Comparison of ENCODE assay signal across 23 mouse cellular contexts in the genomic region with DNA sequence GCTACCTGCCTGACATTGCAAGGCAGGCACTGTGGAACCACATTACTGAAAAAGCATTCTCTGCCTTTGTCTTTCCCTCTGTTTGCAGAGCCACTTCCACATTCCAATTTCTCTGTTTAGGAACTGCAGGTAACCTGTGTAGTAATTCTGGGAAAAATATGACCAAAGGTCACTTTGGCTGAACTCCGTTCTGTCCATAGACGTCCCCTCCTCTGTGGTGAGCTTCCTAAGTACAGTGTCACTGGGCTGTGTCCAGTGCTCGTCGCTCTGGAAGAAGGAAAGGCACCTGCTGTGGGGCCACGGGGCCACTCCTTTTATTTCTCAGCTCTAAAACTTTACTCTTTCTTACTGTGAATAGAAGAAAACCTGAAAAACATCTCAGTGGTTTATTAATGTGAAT. TPM values are rescaled to one million over a fixed set of nuclear protein-coding genes. Genes with fewer than 3 reads are reported as not detected.
DNase-seq lines count a peak whose midpoint lies in the region; ATAC-seq lines count a peak whose summit lies in the region.
"Had no signal": no experiment of that assay in that cellular context is flagged by ENCODE, and none has a peak within 500 bp of the region (broad histone marks: within the 10 kb centered on the region; RNA-seq: fewer than 3 reads in every experiment).

No protein-coding gene starts in this region.

- 85% methylated on average over 5 of the region's 5 CpGs for WGBS in heart, embryonic 10.5 days
- WGBS in kidney, embryonic 16.5 days = 48% methylated on average over 5 of the region's 5 CpGs
- 75% methylated on average over 5 of the region's 5 CpGs for WGBS in midbrain, embryonic 11.5 days
- WGBS in midbrain, embryonic 16.5 days = 64% methylated on average over 5 of the region's 5 CpGs
- 68% methylated on average over 5 of the region's 5 CpGs for WGBS in liver, embryonic 16.5 days (ENCODE audit: insufficient replicate concordance)

- no peak overlapping the region for H3K4me3 ChIP-seq in heart, embryonic 10.5 days
- no peak overlapping the region for H3K4me3 ChIP-seq in kidney, embryonic 16.5 days (ENCODE audit: low read length)
- H3K4me3 ChIP-seq in midbrain, embryonic 11.5 days (ENCODE audit: low read depth, low read length) = no peak overlapping the region
- H3K4me3 ChIP-seq in midbrain, embryonic 16.5 days (ENCODE audit: low read depth, low read length) = no peak overlapping the region
- no peak overlapping the region for H3K4me3 ChIP-seq in liver, embryonic 16.5 days (ENCODE audit: low read depth, low read length)
- H3K4me3 ChIP-seq: embryonic facial prominence, embryonic 12.5 days; heart, adult 2 months; limb, embryonic 13.5 days; lung, embryonic 15.5 days; midbrain, embryonic 10.5 days had no signal

- peak; percentile 46 for DNase-seq in heart, embryonic 10.5 days (ENCODE audit: low spot score)
- no peak for DNase-seq in heart, postnatal 36 days
- no peak for DNase-seq in kidney, postnatal 4 days
- DNase-seq in midbrain, embryonic 11.5 days (ENCODE audit: low spot score, missing footprints) = peak; percentile 47
- DNase-seq: adrenal gland, postnatal 14 days; cerebellum, adult 2 months; cerebellum, postnatal 25 days; forebrain, postnatal 0 days; gastrocnemius, postnatal 25 days; heart, adult 2 months; heart, postnatal 4 days; right cerebral cortex, postnatal 25 days had no signal

- ATAC-seq in kidney, embryonic 16.5 days (ENCODE audit: low FRiP score, low TSS enrichment) = 0 out of 2 replicates have a peak, but pooled peaks have one; percentile 57
- no peak for ATAC-seq in midbrain, embryonic 11.5 days (ENCODE audit: low FRiP score)
- ATAC-seq in midbrain, embryonic 16.5 days = no peak
- ATAC-seq in liver, embryonic 16.5 days (ENCODE audit: low read depth) = peak; percentile 80
- ATAC-seq in megakaryocyte, adult 5-6 weeks (ENCODE audit: poor library complexity, severe bottlenecking) = no peak
- ATAC-seq: forebrain, postnatal 0 days; inflammation-experienced regulatory T-cells, adult 6 months had no signal

- no peak overlapping the region for H3K27ac ChIP-seq in heart, embryonic 10.5 days
- H3K27ac ChIP-seq in kidney, embryonic 16.5 days (ENCODE audit: low read length) = no peak overlapping the region
- no peak overlapping the region for H3K27ac ChIP-seq in midbrain, embryonic 11.5 days (ENCODE audit: low read depth, low read length)
- H3K27ac ChIP-seq in midbrain, embryonic 16.5 days (ENCODE audit: low read length) = no peak overlapping the region
- H3K27ac ChIP-seq in liver, embryonic 16.5 days (ENCODE audit: low read length) = peak overlapping the region; percentile 66
- H3K27ac ChIP-seq: embryonic facial prominence, embryonic 12.5 days; heart, adult 2 months; hindbrain, embryonic 14.5 days; limb, embryonic 13.5 days; lung, embryonic 15.5 days; macrophage; midbrain, embryonic 10.5 days had no signal

- no peaks in the 10 kb centered on the region for H3K27me3 ChIP-seq in heart, embryonic 10.5 days (ENCODE audit: insufficient read depth, poor library complexity, severe bottlenecking)
- H3K27me3 ChIP-seq in kidney, embryonic 16.5 days (ENCODE audit: insufficient read depth, low read length) = no peaks in the 10 kb centered on the region
- no peaks in the 10 kb centered on the region for H3K27me3 ChIP-seq in midbrain, embryonic 11.5 days (ENCODE audit: control insufficient read depth, insufficient read depth, low read length)
- H3K27me3 ChIP-seq in midbrain, embryonic 16.5 days (ENCODE audit: control insufficient read depth, insufficient read depth, low read depth, low read length) = no peaks in the 10 kb centered on the region
- H3K27me3 ChIP-seq in liver, embryonic 16.5 days (ENCODE audit: control insufficient read depth, insufficient read depth, low read depth, low read length) = no peaks in the 10 kb centered on the region
- H3K27me3 ChIP-seq: embryonic facial prominence, embryonic 12.5 days; limb, embryonic 13.5 days; lung, embryonic 15.5 days had no signal

- intact Hi-C loops in heart, postnatal 36 days (cut with DNase I) = no loop called here

- H3K9me3 ChIP-seq in heart, embryonic 10.5 days = no peaks in the 10 kb centered on the region
- H3K9me3 ChIP-seq in kidney, embryonic 16.5 days (ENCODE audit: low read length) = no peaks in the 10 kb centered on the region
- H3K9me3 ChIP-seq in midbrain, embryonic 11.5 days (ENCODE audit: control insufficient read depth, low read length) = no peaks in the 10 kb centered on the region
- no peaks in the 10 kb centered on the region for H3K9me3 ChIP-seq in midbrain, embryonic 16.5 days (replicated peaks; ENCODE audit: control insufficient read depth, low read length, poor library complexity, severe bottlenecking)
- no peaks in the 10 kb centered on the region for H3K9me3 ChIP-seq in liver, embryonic 16.5 days (replicated peaks; ENCODE audit: control insufficient read depth, low read length)
- H3K9me3 ChIP-seq: embryonic facial prominence, embryonic 12.5 days; limb, embryonic 13.5 days; lung, embryonic 15.5 days; midbrain, embryonic 10.5 days had no signal

- H3K36me3 ChIP-seq in heart, embryonic 10.5 days = peaks cover 70% of the 10 kb centered on the region
- peaks cover 39% of the 10 kb centered on the region for H3K36me3 ChIP-seq in kidney, embryonic 16.5 days (ENCODE audit: insufficient read depth, low read length)
- peaks cover 2% of the 10 kb centered on the region; the same call in 1 of the 2 replicates for H3K36me3 ChIP-seq in midbrain, embryonic 11.5 days (ENCODE audit: control insufficient read depth, insufficient read depth, low read length)
- peaks cover 23% of the 10 kb centered on the region for H3K36me3 ChIP-seq in midbrain, embryonic 16.5 days (ENCODE audit: control insufficient read depth, insufficient read depth, low read length)
- H3K36me3 ChIP-seq in liver, embryonic 16.5 days (ENCODE audit: control insufficient read depth, insufficient read depth) = peaks cover 14% of the 10 kb centered on the region

- no peak overlapping the region for H3K9ac ChIP-seq in kidney, embryonic 16.5 days (replicated peaks; ENCODE audit: low read length)
- no peak overlapping the region for H3K9ac ChIP-seq in midbrain, embryonic 11.5 days (ENCODE audit: low read length)
- no peak overlapping the region for H3K9ac ChIP-seq in midbrain, embryonic 16.5 days (ENCODE audit: low read depth, low read length)
- no peak overlapping the region for H3K9ac ChIP-seq in liver, embryonic 16.5 days (ENCODE audit: low read depth, low read length)
- H3K9ac ChIP-seq: embryonic facial prominence, embryonic 12.5 days; forebrain, postnatal 0 days; hindbrain, embryonic 14.5 days; limb, embryonic 13.5 days; lung, embryonic 15.5 days had no signal

- H3K4me1 ChIP-seq in heart, embryonic 10.5 days = no peaks in the 10 kb centered on the region
- H3K4me1 ChIP-seq in kidney, embryonic 16.5 days (ENCODE audit: insufficient read depth, low read length) = no peaks in the 10 kb centered on the region
- H3K4me1 ChIP-seq in midbrain, embryonic 11.5 days (ENCODE audit: control insufficient read depth, insufficient read depth, low read length) = no peaks in the 10 kb centered on the region
- no peaks in the 10 kb centered on the region for H3K4me1 ChIP-seq in midbrain, embryonic 16.5 days (ENCODE audit: control insufficient read depth, insufficient read depth, low read length)
- peaks cover 6% of the 10 kb centered on the region for H3K4me1 ChIP-seq in liver, embryonic 16.5 days (ENCODE audit: control insufficient read depth, low read depth, low read length)
- H3K4me1 ChIP-seq: embryonic facial prominence, embryonic 12.5 days; limb, embryonic 13.5 days; lung, embryonic 15.5 days; midbrain, embryonic 10.5 days had no signal

- no peak overlapping the region for H3K4me2 ChIP-seq in kidney, embryonic 16.5 days (replicated peaks; ENCODE audit: low read depth, low read length)
- no peak overlapping the region for H3K4me2 ChIP-seq in midbrain, embryonic 11.5 days
- no peak overlapping the region for H3K4me2 ChIP-seq in midbrain, embryonic 16.5 days (ENCODE audit: low read length)
- no peak overlapping the region for H3K4me2 ChIP-seq in liver, embryonic 16.5 days (ENCODE audit: low read depth, low read length)
- H3K4me2 ChIP-seq: embryonic facial prominence, embryonic 12.5 days; hindbrain, embryonic 14.5 days; limb, embryonic 13.5 days; lung, embryonic 15.5 days had no signal

RNA-seq across cellular contexts. Expression of a gene that starts 42.6 kb away (rescaled TPM):
- 38.0 and 44.3 TPM in 2 replicates for polyA plus RNA-seq in heart, embryonic 10.5 days (2016; fragmentation: Nextera tagmentation; extraction: Ambion mirVana)
- total RNA-seq in heart, postnatal 36 days (2021) = 10 to 100 TPM; 26.8 to 34.0 TPM
- polyA plus RNA-seq in kidney, embryonic 16.5 days (2015; fragmentation: Nextera tagmentation; extraction: Ambion mirVana) = 48.9 and 52.3 TPM in 2 replicates
- 31.6 and 32.9 TPM in 2 replicates for polyA plus RNA-seq in midbrain, embryonic 11.5 days (2014; fragmentation: Nextera tagmentation; extraction: Ambion mirVana)
- polyA plus RNA-seq in midbrain, embryonic 16.5 days (2015; fragmentation: Nextera tagmentation; extraction: Ambion mirVana) = 20.2 and 21.3 TPM in 2 replicates
- polyA plus RNA-seq in liver, embryonic 16.5 days (2015; fragmentation: Nextera tagmentation; extraction: Ambion mirVana) = 30.3 and 31.6 TPM in 2 replicates
- total RNA-seq in megakaryocyte, adult 5-6 weeks (2015) = 42.9 and 43.6 TPM in 2 replicates
- total RNA-seq in megakaryocyte, adult 5-6 weeks (2017) = 72.4 and 74.1 TPM in 2 replicates

RNA-seq across cellular contexts. Expression of a gene that starts 55.1 kb away (rescaled TPM):
- 8.8 and 15.3 TPM in 2 replicates for polyA plus RNA-seq in heart, embryonic 10.5 days (2016; fragmentation: Nextera tagmentation; extraction: Ambion mirVana)
- total RNA-seq in heart, postnatal 36 days (2021) = 1 to 10 TPM; 1.6 to 2.1 TPM
- polyA plus RNA-seq in kidney, embryonic 16.5 days (2015; fragmentation: Nextera tagmentation; extraction: Ambion mirVana) = 15.8 and 18.6 TPM in 2 replicates
- polyA plus RNA-seq in midbrain, embryonic 11.5 days (2014; fragmentation: Nextera tagmentation; extraction: Ambion mirVana) = 28.2 and 32.2 TPM in 2 replicates
- polyA plus RNA-seq in midbrain, embryonic 16.5 days (2015; fragmentation: Nextera tagmentation; extraction: Ambion mirVana) = 88.3 and 103 TPM in 2 replicates
- 1.4 and 1.7 TPM in 2 replicates for polyA plus RNA-seq in liver, embryonic 16.5 days (2015; fragmentation: Nextera tagmentation; extraction: Ambion mirVana)
- 0.02 and 0.36 TPM in 2 replicates for total RNA-seq in megakaryocyte, adult 5-6 weeks (2015)
- 0.04 and 0.61 TPM in 2 replicates for total RNA-seq in megakaryocyte, adult 5-6 weeks (2017)

Comparison
In these comparisons a context has a peak if more than half of its experiments do, and no peak if none do; other contexts are left out.
1. DNase-seq: peak in heart, embryonic 10.5 days (single experiment) and midbrain, embryonic 11.5 days (single experiment); none in heart, postnatal 36 days (0 of 2) and kidney, postnatal 4 days (0 of 2).
2. ATAC-seq: peak in kidney, embryonic 16.5 days (single experiment) and liver, embryonic 16.5 days (single experiment); none in midbrain, embryonic 11.5 days (single experiment), midbrain, embryonic 16.5 days (single experiment) and megakaryocyte, adult 5-6 weeks (single experiment).